Mouse (Mus musculus): ENCODE results near the gene Fads2. TPM values are rescaled to one million over a fixed set of nuclear protein-coding genes. Genes with fewer than 3 reads are reported as not detected.

The Fads2 gene
- polyA plus RNA-seq, 1 experiment from 2014 or later = 28.3 TPM

DNA sequence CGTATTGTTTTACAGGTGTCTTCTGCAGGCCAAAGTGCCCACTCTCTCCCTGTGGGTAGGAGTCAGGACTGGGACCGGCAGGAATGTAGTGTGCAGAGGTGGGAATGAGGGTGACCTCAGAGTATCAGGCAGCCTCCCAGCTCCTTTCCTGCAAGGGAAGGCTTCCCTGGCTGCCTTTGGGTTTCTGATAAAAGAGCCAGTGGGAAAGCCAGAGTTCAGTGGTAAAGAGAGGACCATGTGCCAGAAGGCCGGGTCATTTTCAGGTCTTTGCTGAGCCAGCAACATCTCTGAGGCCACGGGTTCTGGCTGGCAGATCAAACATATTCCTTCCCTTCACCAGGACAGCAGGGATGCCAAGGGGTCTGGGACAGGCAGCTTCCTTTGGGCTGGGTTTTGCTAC is 55.2 kb downstream of the Fads2 start:
- Histone ChIP-seq H3K4me2 (replicated peaks; ENCODE audit: low read depth, low read length) (no peak overlapping the region), H3K36me3 (ENCODE audit: control insufficient read depth, insufficient read depth, low read length) (no peaks in the 10 kb centered on the region), H3K27me3 (ENCODE audit: control insufficient read depth, insufficient read depth, low read length) (no peaks in the 10 kb centered on the region), H3K4me3 (ENCODE audit: low read length) (no peak overlapping the region), H3K4me1 (ENCODE audit: control insufficient read depth, insufficient read depth, low read length) (peaks cover 11% of the 10 kb centered on the region), H3K9me3 (ENCODE audit: control insufficient read depth, low read length) (no peaks in the 10 kb centered on the region), H3K27ac (ENCODE audit: low read depth, low read length) (no peak overlapping the region), H3K9ac (ENCODE audit: low read depth, low read length) (no peak overlapping the region)
- ATAC-seq (ENCODE audit: low FRiP score, low TSS enrichment) = no peak
- 45% methylated on average over 4 of the region's 4 CpGs for WGBS

DNA sequence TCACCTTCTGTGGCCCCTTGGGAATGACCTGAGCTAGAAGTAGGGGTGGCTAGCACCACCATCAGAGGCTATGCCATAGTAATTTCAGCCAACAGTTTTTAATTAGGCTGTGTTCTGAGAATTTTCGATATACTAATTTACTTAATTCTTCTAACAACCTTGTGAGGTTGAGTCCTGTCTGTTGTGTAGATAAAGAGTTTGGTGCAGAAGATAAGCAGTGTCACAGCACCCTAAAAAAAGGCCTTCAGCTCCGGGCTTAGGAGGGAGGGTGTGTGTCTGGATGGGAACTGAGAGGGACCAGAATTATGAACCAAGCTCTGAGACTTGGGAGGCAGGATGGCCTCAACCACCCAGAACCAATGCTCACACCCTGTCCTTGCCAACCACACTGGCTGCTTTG is 55.8 kb downstream of the Fads2 start:
- Histone ChIP-seq H3K4me1 (ENCODE audit: control insufficient read depth, insufficient read depth, low read length) (peaks cover 16% of the 10 kb centered on the region), H3K4me2 (replicated peaks; ENCODE audit: low read depth, low read length) (no peak overlapping the region), H3K27me3 (ENCODE audit: control insufficient read depth, insufficient read depth, low read length) (no peaks in the 10 kb centered on the region), H3K4me3 (ENCODE audit: low read length) (no peak overlapping the region), H3K9me3 (ENCODE audit: control insufficient read depth, low read length) (no peaks in the 10 kb centered on the region), H3K27ac (ENCODE audit: low read depth, low read length) (no peak overlapping the region), H3K36me3 (ENCODE audit: control insufficient read depth, insufficient read depth, low read length) (no peaks in the 10 kb centered on the region), H3K9ac (ENCODE audit: low read depth, low read length) (no peak overlapping the region)
- ATAC-seq (ENCODE audit: low FRiP score, low TSS enrichment) = no peak
- WGBS = 86% methylated on average over 2 of the region's 2 CpGs

DNA sequence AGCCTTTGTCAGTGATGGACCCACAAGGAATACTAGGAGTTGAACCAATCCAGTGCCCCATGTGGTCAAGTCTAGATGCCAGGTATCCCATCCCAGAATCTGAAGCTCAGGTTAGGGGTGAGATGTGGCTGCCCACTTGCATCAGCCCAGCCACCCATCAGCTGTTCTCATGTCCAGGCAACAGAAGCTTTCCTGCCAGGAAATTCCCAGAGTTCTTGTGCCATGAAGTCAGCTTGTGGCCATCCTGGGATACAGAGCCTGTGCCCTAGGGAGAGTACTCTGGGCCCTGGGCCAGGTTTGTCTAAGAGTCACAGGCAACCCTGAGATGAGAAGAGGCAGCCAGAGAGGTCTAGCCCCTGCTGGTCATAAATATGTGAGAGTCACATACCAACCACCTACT is 57.9 kb downstream of the Fads2 start:
- H3K4me2 ChIP-seq (replicated peaks; ENCODE audit: low read depth, low read length) = no peak overlapping the region
- no peaks in the 10 kb centered on the region for H3K36me3 ChIP-seq (ENCODE audit: control insufficient read depth, insufficient read depth, low read length)
- H3K9me3 ChIP-seq (ENCODE audit: control insufficient read depth, low read length) = no peaks in the 10 kb centered on the region
- H3K4me3 ChIP-seq (ENCODE audit: low read length) = no peak overlapping the region
- peaks cover 23% of the 10 kb centered on the region for H3K4me1 ChIP-seq (ENCODE audit: control insufficient read depth, insufficient read depth, low read length)
- no peak for ATAC-seq (ENCODE audit: low FRiP score, low TSS enrichment)
- no peak overlapping the region for H3K9ac ChIP-seq (ENCODE audit: low read depth, low read length)
- H3K27me3 ChIP-seq (ENCODE audit: control insufficient read depth, insufficient read depth, low read length) = no peaks in the 10 kb centered on the region
- H3K27ac ChIP-seq (ENCODE audit: low read depth, low read length) = no peak overlapping the region

DNA sequence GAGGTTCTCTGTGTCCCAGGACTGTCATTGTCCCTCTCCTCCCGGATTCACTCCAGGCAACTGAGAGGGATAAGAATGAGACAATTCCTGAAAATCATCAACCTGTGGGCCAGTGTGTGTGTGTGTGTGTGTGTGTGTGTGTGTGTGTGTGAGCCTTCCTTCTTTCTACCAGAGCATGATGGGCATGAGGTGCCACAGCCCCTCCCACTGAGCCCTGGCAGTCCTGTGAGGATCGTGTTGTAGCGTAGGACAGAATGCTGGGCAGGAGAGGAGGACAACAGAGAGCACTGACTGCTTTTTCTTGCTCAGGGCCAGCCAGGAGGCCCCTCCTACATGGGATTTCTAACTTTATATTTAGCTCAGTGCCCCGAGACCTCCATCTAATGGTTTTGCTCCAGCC is 58.7 kb downstream of the Fads2 start:
- H3K4me3 ChIP-seq (ENCODE audit: low read length) = no peak overlapping the region
- H3K9me3 ChIP-seq (ENCODE audit: control insufficient read depth, low read length) = no peaks in the 10 kb centered on the region
- H3K27ac ChIP-seq (ENCODE audit: low read depth, low read length) = no peak overlapping the region
- H3K9ac ChIP-seq (ENCODE audit: low read depth, low read length) = no peak overlapping the region
- WGBS = 88% methylated on average over 4 of the region's 4 CpGs
- peaks cover 27% of the 10 kb centered on the region for H3K4me1 ChIP-seq (ENCODE audit: control insufficient read depth, insufficient read depth, low read length)
- H3K4me2 ChIP-seq (replicated peaks; ENCODE audit: low read depth, low read length) = peak overlapping the region; percentile 78
- ATAC-seq (ENCODE audit: low FRiP score, low TSS enrichment) = no peak
- H3K27me3 ChIP-seq (ENCODE audit: control insufficient read depth, insufficient read depth, low read length) = no peaks in the 10 kb centered on the region
- no peaks in the 10 kb centered on the region for H3K36me3 ChIP-seq (ENCODE audit: control insufficient read depth, insufficient read depth, low read length)

DNA sequence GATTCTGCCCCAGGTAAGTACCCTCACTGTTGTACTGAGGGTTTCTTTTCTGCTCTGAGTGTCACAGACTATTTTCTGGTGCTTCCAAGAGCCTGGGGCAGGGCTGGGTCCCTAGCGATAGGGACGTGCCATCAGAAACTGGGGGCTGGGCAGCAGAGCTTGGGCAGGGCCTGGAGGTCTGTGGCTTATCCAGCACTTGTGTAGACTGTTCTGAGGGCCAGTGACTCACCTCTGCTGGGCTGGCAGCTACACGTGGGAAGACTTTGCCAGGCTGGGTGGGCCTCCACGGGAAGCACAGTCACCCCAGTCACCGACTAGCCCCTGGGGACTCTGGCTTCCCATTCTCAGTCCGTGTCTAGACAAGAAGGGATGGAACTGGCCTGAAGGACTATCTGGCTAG is 59.3 kb downstream of the Fads2 start:
- WGBS = 61% methylated on average over 6 of the region's 6 CpGs
- H3K4me2 ChIP-seq (replicated peaks; ENCODE audit: low read depth, low read length) = peak overlapping the region; percentile 78
- peak; percentile 8; the same call in 1 of the 2 replicates for ATAC-seq (ENCODE audit: low FRiP score, low TSS enrichment)
- H3K9ac ChIP-seq (ENCODE audit: low read depth, low read length) = peak overlapping the region; percentile 61; the same call in 1 of the 2 replicates
- no peaks in the 10 kb centered on the region for H3K9me3 ChIP-seq (ENCODE audit: control insufficient read depth, low read length)
- peak overlapping the region; percentile 53 for H3K4me3 ChIP-seq (ENCODE audit: low read length)
- H3K27me3 ChIP-seq (ENCODE audit: control insufficient read depth, insufficient read depth, low read length) = no peaks in the 10 kb centered on the region
- H3K36me3 ChIP-seq (ENCODE audit: control insufficient read depth, insufficient read depth, low read length) = no peaks in the 10 kb centered on the region
- H3K4me1 ChIP-seq (ENCODE audit: control insufficient read depth, insufficient read depth, low read length) = peaks cover 27% of the 10 kb centered on the region
- H3K27ac ChIP-seq (ENCODE audit: low read depth, low read length) = no peak overlapping the region

DNA sequence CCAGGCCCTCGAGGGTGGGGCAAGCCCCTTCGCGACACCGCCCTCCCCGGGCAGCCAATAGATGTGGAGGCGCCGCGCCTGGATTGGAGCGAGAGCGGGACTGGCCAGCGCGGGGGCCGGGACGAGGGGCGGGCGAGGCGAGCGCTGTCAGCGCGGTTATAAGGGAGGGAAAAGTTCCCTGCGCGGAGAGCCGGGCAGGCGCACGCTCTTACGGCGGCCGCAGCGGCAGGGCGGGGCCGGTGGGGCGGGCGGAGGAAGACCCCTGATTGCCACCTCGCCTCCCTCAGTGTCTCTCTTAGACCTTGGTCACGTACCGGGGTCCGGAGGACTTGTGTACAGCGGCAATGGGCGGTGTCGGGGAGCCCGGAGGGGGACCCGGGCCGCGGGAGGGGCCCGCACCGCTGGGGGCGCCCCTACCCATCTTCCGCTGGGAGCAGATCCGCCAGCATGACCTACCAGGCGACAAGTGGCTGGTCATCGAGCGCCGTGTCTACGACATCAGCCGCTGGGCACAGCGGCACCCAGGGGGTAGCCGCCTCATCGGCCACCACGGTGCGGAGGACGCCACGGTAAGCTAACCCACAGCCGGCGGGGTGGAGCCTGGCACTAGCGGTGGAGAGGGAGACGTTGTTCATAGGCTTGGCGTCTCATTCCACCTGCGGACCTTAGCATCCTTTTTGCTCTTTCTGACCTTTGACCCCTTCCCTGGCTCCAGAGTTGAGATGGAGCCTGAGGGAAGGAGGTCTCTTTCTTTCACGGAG is 60.0 kb downstream of the Fads2 start, which contains the start of gene Fads3:
Gene Fads3, plus strand, starts transcription at position 182 of the 761 bp plus-strand sequence.
- WGBS = under 1% methylated on average over 69 of the region's 69 CpGs
- Histone ChIP-seq H3K4me1 (ENCODE audit: control insufficient read depth, insufficient read depth, low read length) (peaks cover 27% of the 10 kb centered on the region), H3K9ac (ENCODE audit: low read depth, low read length) (peak within 1 kb of the TSS; percentile 61), H3K36me3 (ENCODE audit: control insufficient read depth, insufficient read depth, low read length) (no peaks in the 10 kb centered on the region), H3K27ac (ENCODE audit: low read depth, low read length) (no peak within 1 kb of the TSS), H3K9me3 (ENCODE audit: control insufficient read depth, low read length) (no peaks in the 10 kb centered on the region), H3K27me3 (ENCODE audit: control insufficient read depth, insufficient read depth, low read length) (no peaks in the 10 kb centered on the region), H3K4me3 (ENCODE audit: low read length) (peak within 1 kb of the TSS; percentile 53), H3K4me2 (replicated peaks; ENCODE audit: low read depth, low read length) (peak within 1 kb of the TSS; percentile 78)
- ATAC-seq (ENCODE audit: low FRiP score, low TSS enrichment) = peak; percentile 94

DNA sequence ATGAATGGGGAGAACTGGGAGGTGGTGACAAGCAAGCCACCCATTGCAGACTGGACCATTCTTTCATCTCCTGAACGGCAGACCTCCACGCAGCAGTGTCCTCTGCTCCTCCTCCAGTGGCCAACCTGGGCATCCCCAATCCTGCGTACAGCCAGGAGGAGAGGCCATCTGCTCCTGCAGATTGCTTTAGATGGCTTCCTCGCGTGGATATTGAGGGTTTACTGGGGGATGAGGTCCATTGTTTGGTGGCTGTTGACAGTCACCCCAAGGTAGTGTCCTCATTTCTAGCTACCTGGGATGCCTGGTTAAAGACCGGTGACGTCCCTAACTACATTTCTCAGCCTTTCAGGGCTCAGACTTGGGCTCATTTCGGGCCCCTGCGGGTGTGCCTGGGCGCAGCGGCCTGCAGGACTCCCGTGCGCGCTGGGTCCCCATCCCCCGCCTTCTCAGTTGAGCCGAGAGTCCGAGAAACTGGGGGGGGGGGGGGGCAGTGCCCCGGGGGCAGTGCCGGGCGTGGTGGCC is 60.6 kb downstream of the Fads2 start:
- Histone ChIP-seq H3K27me3 (ENCODE audit: control insufficient read depth, insufficient read depth, low read length) (no peaks in the 10 kb centered on the region), H3K36me3 (ENCODE audit: control insufficient read depth, insufficient read depth, low read length) (no peaks in the 10 kb centered on the region), H3K9me3 (ENCODE audit: control insufficient read depth, low read length) (no peaks in the 10 kb centered on the region), H3K4me3 (ENCODE audit: low read length) (peak overlapping the region; percentile 53), H3K4me2 (replicated peaks; ENCODE audit: low read depth, low read length) (peak overlapping the region; percentile 78), H3K4me1 (ENCODE audit: control insufficient read depth, insufficient read depth, low read length) (peaks cover 27% of the 10 kb centered on the region), H3K9ac (ENCODE audit: low read depth, low read length) (peak overlapping the region; percentile 61; the same call in 1 of the 2 replicates), H3K27ac (ENCODE audit: low read depth, low read length) (no peak overlapping the region)
- ATAC-seq (ENCODE audit: low FRiP score, low TSS enrichment) = no peak
- WGBS = 7% methylated on average over 20 of the region's 20 CpGs

DNA sequence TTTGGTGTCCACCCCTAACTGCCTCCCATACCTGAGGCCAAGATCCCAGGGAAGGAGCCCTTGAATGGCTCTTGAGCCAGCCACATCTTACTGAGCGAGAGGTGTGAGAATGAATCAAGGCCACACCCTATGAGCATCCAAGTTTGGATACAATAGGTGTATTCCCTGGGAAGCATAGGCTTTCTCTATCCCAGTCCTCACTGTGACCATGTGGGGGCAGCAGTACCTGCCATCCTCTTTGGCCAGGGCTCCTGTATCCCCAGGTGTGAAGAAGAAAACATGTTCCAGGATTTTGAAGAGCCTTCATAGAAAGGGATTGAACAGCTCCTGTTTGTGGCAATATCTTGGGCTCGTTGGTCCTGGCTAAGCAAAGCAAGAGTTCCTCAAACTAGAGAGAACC is 61.9 kb downstream of the Fads2 start:
- WGBS = 86% methylated on average over 2 of the region's 2 CpGs
- Histone ChIP-seq H3K4me1 (ENCODE audit: control insufficient read depth, insufficient read depth, low read length) (peaks cover 27% of the 10 kb centered on the region), H3K27me3 (ENCODE audit: control insufficient read depth, insufficient read depth, low read length) (no peaks in the 10 kb centered on the region), H3K9me3 (ENCODE audit: control insufficient read depth, low read length) (no peaks in the 10 kb centered on the region), H3K4me2 (replicated peaks; ENCODE audit: low read depth, low read length) (no peak overlapping the region), H3K4me3 (ENCODE audit: low read length) (no peak overlapping the region), H3K9ac (ENCODE audit: low read depth, low read length) (no peak overlapping the region), H3K27ac (ENCODE audit: low read depth, low read length) (no peak overlapping the region), H3K36me3 (ENCODE audit: control insufficient read depth, insufficient read depth, low read length) (no peaks in the 10 kb centered on the region)
- no peak for ATAC-seq (ENCODE audit: low FRiP score, low TSS enrichment)

DNA sequence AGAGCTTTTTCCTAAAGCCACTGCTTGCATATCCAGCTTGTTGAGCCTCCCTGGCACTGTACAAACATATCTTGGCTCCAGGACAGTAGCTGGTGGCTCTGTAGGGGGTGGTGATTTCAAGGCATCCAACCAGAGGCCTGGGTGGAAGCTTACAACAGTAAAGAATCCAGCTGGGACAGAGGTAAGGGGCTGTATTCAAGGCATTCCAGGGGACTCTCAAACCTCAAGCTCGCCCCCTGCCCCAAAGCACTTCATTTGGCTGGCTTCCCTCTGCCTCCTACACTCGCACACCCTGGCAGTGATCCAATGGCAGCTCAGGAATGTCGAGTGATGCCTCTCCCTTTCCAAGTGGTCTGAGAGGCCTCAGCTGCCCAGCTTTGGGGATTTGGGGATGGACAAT is 62.6 kb downstream of the Fads2 start:
- H3K4me3 ChIP-seq (ENCODE audit: low read length) = no peak overlapping the region
- no peaks in the 10 kb centered on the region for H3K27me3 ChIP-seq (ENCODE audit: control insufficient read depth, insufficient read depth, low read length)
- no peak overlapping the region for H3K4me2 ChIP-seq (replicated peaks; ENCODE audit: low read depth, low read length)
- no peak for ATAC-seq (ENCODE audit: low FRiP score, low TSS enrichment)
- no peaks in the 10 kb centered on the region for H3K36me3 ChIP-seq (ENCODE audit: control insufficient read depth, insufficient read depth, low read length)
- H3K9me3 ChIP-seq (ENCODE audit: control insufficient read depth, low read length) = no peaks in the 10 kb centered on the region
- no peak overlapping the region for H3K9ac ChIP-seq (ENCODE audit: low read depth, low read length)
- no peak overlapping the region for H3K27ac ChIP-seq (ENCODE audit: low read depth, low read length)
- 10% methylated on average over 3 of the region's 3 CpGs for WGBS
- H3K4me1 ChIP-seq (ENCODE audit: control insufficient read depth, insufficient read depth, low read length) = peaks cover 27% of the 10 kb centered on the region

Measured in kidney, embryonic 14.5 days (tissue).